Mouse (Mus musculus) right cerebral cortex, postnatal 36 days (tissue): ENCODE results near the gene Cntnap4.
A peak's percentile ranks its signal among the peaks of the same experiment; 100 is the strongest.
"Not testable (repeated sequence)": the region's sequence is repeated elsewhere in the genome, so short reads cannot be mapped to it uniquely, and the experiment has no call there.

Experiments used
- DNase-seq, 2 experiments: peaks; one replicate each; pipeline ENCODE4 v3.0.0; 2022; ENCODE audit warnings: low spot score in 2 of 2, mixed read lengths in 1 of 2

Gene Cntnap4

DNA sequence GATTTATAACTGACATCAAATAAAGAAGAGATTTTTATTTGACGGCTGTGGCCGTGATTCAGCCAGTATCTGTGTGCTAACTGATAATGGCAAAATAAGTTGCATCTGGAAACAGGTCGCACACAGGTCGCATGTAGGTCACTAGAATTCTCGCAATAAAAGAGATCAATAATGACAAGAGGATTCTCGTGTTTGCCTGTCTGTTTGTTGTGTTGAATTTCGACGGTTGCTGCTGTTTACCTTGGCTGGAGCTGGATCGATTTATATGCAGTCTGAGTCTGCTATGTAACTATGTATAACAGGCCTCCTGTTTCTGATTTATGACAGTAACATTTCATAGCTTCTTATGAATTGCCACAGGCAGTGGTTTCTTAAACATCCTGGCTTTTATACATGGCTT, 155.1 kb downstream of the Cntnap4 start:
- no peak for DNase-seq

DNA sequence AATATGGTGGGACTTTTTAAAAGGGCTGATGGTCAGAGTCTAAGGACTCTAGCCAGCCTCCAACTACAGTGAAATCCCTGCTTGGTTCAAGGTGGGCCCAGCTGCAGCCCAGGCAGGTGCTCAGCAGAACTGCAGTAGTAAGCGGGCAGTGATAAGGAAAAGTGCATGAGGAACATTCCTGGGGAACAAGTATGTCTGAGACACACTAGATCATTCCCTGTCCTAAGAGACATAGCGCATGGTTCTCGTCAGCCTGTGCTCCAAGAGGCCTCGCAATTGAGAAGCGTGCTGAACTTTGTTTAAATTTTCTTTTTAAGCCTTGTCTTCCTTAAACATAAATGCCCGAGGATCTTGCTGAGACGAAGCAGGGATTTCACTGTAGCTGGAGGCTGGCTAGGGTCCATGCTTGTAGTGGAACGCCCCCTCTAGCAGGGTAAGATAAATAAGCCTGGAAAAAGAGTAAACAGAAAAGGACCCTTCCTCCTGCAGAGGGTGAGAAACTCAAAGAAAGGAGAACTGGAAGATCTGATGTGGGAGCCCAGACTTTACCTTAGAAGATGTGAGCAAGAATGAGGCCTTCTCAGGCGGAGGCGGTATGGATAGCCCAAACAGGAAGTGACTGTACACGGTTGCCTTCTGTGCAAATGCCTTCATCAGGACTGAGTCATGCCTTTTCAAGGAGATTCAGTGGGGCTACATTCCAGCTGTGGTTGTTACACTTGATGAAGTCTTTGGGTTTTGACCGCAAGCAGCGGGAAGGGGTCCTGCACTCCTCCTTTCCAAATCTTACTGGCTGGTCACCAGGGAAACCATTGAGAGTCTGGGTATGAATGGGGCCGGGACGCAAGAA, 161.0 kb downstream of the Cntnap4 start:
- no peak for DNase-seq

DNA sequence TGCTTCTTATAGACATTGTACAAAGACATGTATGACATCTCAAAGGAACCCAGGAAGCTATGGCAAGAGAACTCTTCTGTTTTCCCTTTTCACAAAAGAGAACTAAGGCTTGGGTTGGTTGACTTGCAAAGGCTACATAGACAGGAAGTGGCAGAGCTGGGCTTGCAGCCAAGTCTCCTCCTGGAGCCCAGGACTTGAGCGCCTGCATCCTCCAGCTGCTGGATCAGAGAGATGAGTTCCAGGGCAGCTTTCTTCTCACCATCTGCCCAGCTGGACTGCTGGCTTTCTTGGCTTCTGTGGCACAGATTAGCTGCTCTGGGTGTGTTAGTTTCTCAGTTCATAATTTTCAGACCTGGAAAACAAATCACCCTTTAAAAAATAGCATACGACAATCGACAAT, 165.7 kb downstream of the Cntnap4 start:
- DNase-seq: peak; percentile 4 to 13

DNA sequence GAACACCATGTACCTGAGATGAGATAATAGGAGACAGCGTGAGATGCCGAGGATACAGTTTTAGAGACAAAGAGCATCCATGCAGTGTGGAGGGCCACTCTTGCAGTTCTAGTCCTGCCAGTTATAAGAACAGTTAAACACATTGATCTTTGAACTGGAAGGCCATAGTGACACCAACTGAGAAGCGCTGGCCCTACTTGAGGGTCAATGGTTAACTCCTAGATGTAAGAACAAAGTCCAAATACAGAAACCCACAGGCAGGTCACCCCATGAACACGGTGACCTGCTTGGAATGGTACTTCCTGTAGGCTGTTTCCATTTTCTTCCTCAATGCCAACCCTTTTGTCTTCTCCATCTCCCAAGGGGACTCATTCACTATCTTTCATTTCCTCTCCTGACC, 173.5 kb downstream of the Cntnap4 start:
- no peak for DNase-seq

DNA sequence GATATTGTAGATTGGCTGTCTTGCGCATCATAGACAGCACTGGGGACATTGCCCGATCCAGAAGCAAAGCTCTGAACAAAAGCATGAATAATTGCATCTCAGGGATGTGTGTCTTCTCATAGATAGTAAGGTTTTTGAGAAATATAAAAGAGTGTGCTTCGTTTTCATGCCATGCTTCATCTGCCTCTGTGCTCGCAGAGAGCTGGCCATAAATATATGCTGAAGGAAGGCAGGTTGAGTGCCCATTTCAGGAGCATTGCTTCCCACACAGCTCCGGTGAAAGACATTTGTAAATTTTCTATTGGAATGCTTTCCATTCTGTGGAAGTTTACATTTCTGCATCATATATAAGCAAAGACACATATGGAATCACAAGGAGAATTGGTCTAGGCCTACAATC, 177.5 kb downstream of the Cntnap4 start:
- DNase-seq: peak in 1 of 2 experiments; percentile 3

DNA sequence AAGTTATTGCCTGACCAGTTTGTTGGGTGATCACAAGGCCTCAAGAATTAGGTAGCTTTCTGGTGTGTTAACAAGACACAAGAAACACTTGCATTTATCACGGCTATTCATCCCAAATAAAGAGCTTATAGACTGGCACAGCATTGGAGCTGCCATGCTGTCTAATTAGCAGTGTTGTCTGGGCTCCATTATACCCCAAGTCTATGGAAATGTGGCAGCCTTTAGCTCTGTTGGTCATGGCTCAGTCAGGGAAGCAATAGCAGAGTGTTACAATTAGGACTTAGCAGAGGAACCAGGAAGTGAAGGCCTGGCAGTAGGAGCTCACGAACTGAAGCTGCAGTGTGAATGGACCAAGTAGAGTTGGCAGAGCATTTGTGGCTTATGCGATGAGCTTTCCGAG, 185.3 kb downstream of the Cntnap4 start:
- DNase-seq: no peak

DNA sequence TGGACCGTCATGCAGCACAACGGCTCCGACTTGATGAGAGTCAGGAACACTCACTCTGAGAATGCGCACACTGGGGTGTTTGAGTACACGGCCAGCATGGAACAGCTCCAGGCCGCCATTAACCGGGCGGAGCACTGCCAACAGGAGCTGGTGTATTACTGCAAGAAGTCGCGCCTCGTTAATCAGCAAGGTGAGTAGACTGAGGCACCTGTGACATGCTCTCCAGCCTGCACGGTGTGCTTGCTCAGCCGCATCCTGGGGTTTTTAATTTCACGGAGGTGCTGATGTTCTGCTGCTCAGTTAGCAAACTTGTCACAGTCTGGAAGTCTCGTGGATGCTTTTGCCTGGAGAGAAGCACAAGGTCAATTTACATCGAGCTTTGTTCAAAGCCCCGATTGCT, 233.2 kb downstream of the Cntnap4 start:
- no peak for DNase-seq

DNA sequence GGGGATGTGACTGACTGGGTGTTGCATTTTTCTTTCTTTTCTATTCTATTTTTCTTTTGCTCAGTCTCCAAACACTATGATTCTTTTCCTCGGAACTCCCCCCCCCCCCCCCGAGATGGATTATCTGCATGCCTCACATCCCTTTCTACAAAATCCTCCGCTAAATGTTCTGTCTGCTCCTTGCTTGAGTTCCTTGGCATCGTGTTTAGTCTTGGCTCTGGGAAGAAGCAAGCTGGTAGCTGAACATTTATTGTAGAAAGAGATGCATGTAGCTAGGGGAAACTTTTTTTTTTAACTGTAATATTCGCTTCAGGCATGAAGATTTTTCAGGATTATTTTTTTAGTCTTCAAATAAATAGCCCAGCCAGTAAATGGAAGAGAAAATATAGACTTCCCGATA, 239.5 kb downstream of the Cntnap4 start:
- no peak for DNase-seq

DNA sequence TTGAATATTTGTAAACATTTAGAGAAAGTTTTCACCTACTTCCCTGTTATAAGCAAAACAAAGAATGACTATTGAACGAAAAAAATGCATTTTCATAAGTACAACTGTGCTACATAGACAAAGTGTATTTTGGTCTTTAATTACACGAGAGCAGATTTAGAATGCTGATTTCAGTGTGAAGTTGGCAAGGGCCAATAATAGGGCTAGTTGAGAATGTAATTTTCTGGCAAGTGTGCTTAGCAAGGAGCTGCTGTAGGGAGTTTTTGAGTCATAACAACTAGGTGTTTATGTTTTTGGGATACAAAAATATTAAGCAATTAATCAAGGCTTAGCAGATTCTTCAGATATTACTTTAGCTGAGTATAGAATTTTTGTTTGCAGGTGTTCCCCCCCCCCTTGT, 271.2 kb downstream of the Cntnap4 start:
- DNase-seq: no peak

DNA sequence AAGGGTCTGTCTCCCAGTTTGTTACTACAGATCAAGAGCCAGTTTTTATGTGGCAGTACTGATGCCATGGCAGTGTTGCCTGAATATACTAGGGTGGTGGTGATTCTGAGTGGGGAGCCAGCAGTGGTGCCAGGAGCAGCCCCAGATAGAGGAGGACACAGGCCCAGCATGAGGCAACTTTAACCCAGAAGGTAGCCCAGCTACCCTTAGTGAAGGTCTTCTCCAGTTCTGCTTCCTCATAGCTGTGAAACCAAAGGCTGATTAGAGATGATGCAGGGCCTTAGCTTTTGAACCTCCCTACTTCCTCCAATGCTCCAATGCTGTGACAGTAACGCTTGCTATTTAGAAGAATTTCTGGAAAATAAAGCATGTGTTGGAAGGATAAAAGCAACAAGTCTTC, 279.7 kb downstream of the Cntnap4 start:
- DNase-seq: not testable (repeated sequence)

DNA sequence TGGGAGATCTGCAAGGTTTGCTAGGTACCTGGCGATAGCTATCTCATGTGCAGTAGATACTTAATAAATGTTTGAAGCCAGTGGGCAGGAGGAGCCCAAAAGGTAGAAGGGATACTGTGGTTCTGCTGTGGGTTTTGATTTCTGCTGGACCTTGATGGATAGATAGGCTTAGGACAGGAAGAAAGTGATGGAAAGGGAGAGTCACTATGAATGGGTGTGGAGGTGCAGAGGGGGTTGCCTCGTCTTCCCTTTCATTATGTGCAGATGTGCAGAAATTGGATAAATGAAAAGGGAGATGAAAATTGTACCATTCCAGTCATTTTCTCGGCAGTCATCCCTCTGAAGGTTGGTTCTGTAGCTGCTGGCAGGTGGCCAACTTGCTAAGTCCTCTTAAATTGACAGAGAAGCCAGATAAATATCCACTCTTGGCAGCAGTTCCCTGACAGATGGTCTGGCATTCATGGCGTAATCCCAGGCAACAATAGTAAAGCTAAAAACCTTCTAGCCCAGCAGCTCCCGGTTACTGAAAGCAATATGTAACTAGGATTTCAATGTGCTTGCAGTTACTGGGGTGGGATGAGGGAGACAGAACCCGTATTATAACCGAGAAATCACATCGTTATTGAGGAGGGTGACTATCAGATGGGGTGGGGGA, 336.7 kb downstream of the Cntnap4 start:
- DNase-seq: peak; percentile 74 to 84

DNA sequence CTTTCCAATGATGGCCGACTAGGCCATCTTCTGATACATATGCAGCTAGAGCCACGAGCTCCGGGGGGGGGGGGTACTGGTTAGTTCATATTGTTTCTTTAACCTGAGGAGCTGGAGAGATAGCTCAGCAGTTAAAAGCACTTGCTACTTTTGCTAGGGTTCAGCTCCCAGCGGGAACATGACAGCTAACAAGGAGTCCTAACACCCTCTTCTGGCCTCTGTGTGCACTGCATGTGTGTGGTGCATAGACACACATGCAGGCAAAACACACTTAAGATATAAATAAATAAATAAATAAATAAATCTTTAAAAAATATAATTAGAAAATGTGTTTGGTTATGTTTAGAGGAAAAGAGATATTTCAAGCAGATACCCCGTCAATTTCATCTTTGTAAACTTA, 339.7 kb downstream of the Cntnap4 start:
- no peak for DNase-seq

DNA sequence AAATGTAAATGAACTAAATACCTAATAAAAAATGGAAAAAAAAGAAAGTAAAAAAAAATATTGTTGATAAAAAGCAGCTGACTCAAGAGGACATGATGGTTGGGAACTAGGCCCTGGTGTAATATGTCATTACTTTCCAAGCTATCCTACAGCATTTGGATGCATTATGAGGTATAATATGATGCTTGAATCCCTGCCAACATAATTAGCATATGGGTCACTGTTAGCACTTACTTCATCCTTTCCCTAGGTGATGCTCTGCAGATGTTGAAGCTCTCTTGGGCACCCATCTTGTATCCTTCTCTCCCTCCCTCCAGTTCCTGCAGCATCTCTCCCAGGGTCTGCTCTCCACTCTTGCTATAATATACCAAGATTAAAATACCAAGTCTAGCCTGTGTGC, 341.6 kb downstream of the Cntnap4 start:
- no peak for DNase-seq

DNA sequence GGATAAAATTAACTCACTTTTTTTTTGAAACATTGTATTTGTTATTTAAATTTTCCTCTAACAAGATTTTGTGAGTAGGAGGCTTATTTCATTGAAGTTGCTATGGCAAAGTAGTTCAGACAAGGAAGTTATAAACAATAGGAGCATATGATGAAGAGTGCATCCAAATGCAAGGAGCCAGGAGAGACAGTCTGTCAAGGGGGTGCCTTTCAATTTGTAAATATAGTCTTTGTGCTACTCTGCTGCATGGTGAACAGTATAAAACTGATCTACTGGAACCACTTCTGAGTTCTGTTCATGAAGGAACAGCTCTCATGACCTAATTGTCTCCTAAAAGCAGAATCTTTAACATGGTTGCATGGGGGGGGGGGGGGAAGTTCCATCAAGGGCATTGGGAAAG, 352.3 kb downstream of the Cntnap4 start:
- no peak for DNase-seq

DNA sequence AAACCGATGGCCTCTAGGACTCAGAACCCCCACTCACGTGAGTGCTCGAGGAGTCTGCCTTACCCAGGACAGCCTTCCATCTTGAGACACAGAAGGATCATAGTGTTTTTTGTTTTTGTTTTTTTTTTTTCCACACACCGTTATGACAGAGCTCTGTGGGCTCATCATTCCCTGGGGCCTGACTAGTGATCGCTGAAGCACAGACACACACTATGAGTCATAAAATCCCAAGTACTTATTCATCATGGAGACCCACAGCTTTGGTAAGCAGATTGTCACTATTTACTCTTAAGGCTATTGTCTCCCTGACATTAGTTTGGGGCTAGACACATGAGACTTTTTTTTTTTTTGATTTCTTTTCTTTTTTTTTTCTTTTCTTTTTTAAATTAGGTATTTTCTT, 352.9 kb downstream of the Cntnap4 start:
- no peak for DNase-seq
